Mouse (Mus musculus): ENCODE measurements around the gene Fstl4.

Fstl4 gene

DNA sequence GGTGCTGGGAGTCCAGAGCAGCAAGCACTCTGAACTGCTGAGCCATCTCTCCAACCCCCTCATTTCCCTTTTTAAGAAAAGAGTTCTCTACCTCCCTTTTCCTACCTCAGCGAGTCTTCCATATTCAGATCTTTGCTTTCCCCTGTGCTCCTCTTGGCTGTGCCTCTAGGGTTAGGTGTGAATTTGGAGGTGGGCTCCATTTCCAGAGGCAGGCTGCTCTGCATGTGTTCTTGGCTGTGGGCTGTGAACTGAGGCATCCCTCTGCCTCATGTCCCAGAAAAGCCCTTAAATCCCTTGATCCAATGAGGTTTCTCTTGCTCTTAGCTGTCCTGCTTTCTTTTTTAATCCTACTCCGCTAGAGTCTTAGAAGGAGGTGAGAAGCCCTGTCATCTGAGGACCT lies 151.2 kb downstream of the Fstl4 start:
- DNase-seq = no peak

DNA sequence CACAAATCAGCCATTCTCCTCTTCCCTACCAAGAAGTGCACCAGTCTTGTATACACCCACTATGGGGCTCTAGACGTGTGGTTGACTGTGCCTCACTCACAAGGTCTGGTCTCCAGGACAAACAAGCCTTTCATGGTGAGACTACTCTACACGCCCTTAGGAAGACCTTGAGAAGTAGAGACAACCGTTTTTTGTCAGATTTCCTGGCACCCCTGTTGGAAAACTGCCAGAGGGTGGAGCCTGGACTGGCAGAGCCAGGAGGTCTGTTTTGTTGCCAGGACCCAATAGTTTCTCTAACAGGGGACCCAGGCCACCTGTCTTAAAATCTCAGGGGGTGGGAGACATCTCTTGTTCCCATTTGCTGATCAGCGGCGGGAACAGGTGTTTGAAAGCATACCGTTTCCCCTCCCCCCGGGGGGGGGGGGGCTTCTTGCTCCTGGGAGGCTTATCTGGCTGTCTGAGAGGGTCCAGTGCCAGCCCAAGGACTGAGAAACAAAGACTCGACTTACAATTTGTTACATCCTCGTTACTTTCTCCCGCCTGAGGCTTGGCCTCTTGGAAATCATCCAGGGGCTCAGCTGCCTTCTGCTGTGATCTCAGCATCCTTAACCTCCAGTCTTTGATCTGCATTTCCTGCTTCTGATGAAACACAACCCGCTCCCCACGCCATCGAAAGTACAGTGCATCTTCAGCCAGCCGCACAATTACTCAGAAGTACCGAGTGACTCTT lies 155.0 kb downstream of the Fstl4 start:
- DNase-seq = no peak

DNA sequence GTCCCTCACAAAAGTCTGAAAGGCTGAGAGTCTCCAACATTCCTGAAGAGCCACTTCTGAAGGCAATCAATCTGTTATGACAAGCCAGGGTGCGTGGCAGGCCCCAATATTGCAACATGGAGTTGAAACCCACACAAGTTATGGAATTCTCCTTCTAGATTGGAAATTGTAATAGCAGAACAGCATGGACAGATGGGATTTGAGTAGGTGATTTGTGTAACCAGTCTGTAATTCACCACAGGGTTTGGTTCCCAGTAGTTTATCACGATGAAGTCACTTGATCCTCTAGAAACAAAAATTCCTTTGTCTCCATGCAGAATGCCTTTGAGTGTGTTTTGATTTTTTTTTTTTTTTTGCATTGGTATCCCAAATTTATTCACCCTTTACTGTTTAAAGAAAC lies 159.8 kb downstream of the Fstl4 start:
- DNase-seq = no peak

GRCm38 (mm10) chr11:52928321-52928720 lies 163.9 kb downstream of the Fstl4 start:
- no peak for DNase-seq

DNA sequence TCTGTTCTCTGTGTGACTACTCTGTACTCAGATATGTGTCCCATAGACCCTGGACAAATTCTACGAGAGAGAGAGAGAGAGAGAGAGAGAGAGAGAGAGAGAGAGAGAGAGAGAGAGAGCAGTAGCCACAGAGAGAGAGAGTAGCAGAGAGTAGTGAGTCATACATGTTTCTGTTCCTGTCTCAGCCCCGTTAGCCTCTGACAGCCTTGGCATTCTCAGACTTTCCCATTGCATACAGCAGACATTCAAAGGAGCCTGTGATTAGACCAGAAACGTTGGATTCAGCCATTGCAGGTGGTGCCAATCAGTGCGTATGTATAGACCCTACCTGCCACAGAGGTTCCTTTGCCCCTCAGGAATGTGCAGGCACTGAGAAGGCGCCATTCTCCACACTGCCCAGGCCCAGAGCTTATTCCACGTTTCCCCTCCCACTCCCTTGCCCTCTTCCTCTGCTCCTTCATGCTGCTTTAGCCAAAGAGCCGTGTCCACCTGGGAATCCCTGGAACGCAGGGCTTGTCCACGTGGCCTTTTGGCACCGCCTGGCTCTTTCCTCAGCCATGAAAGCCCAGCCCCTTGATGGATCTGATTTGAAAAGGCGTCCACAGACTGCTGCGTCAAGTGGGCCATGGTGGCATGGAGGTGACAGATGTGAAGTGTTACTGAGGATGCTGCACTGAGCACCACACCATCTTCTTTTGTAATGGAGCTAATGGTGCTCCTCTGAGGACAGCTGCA lies 175.1 kb downstream of the Fstl4 start:
- no peak for DNase-seq

- no peak for DNase-seq
Measured at GRCm38 (mm10) chr11:52942967-52943366, 178.5 kb downstream of the Fstl4 start.

DNA sequence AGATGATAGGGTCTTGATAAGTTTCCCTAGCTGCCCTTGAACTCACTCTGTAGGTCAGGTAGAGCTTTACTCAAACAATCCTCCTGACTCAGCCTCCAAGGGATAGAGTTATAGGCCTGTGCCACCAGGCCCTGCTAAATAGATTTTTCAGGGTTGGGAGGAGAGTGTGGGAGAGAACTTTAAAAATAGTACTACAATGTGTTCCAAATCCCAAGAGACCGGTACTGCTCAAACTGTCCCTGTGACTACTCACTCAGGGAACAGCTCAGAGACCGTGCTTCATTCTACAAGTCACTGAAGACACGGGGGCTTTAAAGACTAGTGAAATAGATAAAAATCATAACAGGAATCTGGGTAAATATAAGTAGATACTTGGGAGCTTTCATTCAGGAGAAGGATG lies 190.6 kb downstream of the Fstl4 start:
- no peak for DNase-seq

DNA sequence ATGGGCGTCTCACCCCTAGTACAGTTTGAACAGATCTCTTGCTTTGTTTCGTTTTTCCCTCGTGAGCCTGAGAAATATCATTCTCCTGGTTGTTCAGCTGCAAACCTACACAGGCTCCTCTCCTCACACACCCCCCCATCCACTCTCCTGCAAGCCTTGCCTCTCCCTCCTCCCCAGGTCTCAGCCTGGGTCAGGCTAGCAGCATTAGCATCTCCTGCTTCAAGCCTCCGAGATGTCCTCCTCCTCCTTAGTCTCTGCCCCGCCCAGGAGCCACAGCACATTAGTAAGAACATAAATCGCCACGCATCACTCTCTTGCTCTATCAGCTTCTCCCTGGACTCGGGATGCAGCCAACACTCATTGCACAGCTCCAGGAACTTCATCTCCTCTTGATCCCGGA lies 204.4 kb downstream of the Fstl4 start:
- no peak for DNase-seq

- no peak for DNase-seq
Measured at GRCm38 (mm10) chr11:52970396-52970795, 206.0 kb downstream of the Fstl4 start.

DNA sequence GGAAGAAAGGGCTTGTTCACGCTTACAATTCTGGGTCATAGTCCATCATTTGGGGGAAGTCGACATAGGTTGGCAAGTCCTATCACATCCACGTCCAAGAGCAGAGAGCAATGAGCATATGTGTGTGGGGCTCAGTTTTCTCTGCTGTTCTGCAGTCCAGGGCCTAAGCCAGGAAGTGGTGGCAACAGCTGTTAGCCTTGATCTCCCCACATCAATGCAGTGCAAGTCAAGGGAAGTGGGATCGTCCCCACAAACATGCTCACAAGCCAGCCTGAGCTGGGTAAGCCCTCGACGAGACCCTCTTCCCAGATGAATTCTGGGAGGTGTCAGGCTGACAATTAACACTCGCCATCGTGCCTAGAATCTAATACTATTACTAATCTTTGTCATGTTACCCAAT lies 222.6 kb downstream of the Fstl4 start:
- no peak for DNase-seq

GRCm38 (mm10) chr11:52994688-52995087 lies 230.3 kb downstream of the Fstl4 start:
- no peak for DNase-seq

- DNase-seq = peak in 1 of 2 experiments; percentile 10
Measured at GRCm38 (mm10) chr11:52996434-52997093, 232.1 kb downstream of the Fstl4 start.

- DNase-seq = peak; percentile 18 to 32
Measured at GRCm38 (mm10) chr11:52997421-52997820, 233.0 kb downstream of the Fstl4 start.

DNA sequence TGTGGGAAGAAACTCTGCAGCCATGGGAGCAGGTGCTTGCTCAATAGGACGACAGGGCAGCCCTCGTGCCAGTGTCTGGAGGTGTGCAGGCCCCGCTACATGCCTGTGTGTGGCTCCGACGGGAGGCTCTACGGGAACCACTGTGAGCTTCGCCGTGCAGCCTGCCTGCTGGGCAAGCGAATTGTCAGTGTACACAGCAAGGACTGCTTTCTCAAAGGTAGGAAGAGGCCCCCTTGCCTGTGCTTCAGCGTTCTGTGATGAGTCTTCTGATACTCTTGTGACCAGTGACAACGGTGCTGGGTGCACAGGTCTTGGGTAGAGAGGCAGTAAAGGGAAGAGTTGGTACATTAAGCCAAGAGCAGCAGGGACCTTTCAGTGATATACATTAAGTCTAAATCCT lies 235.8 kb downstream of the Fstl4 start:
- DNase-seq = no peak

- no peak for DNase-seq
Measured at GRCm38 (mm10) chr11:53003361-53003760, 238.9 kb downstream of the Fstl4 start.

DNA sequence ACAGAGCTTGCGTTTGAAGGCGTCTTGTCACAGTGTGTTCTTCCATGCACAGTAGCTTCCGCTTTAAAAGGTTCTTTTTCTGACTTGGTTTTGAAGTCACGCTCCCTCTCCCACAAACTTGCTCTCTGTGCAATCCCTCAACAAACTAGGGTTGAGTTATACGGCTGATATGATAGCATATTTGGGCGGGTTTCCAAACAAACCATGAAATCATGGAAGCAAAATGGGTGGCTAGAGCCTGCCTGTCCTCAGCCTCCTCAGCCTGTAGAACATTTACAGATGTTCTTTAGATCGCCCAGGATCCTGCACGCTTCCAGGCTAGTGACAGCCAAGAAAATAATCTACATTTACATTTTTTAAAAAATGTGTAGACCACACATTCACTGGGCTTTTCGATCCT lies 239.4 kb downstream of the Fstl4 start:
- no peak for DNase-seq

GRCm38 (mm10) chr11:53009597-53009996 lies 245.2 kb downstream of the Fstl4 start:
- DNase-seq = no peak

DNA sequence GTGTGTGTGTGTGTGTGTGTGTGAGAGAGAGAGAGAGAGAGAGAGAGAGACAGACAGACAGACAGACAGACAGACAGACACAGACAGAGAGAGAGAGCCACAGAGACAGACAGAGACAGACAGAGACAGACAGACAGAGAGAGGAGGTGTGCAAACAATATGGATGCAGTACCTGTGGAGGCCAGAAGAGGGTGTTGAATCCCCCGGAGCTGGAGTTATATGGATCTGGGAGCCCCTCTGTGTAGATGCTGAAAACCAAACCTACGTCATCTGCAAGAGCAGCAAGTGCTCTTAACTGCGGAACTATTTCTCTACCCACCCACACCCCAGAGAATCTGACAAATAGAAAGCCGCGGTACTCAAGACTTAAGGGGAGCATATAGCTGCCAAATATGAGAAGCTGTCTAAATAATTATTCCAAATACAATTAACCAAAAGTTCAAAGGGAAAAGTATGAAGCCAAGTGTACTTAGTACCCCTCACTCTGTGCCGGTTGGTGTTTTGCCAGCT lies 247.6 kb downstream of the Fstl4 start:
- DNase-seq = no peak

DNA sequence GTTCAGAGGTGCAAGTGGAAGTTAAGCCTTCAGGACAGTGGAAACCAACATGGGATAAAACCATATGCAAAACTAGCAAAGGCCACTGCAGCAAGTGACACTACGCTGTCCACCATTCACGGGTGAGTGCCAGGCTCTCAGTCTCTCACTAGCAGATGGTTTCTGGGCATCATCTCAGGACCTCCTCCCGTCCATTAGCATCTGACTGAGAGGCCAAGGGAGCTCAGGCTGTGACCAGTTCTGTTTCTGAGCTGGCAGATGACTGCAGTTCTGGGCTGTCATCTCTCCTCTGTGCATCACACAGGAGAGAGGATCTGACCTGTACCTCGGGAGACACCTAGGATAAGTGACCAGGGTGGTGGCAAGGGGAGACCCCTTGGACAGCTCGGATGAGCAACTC lies 249.5 kb downstream of the Fstl4 start:
- DNase-seq = no peak

DNA sequence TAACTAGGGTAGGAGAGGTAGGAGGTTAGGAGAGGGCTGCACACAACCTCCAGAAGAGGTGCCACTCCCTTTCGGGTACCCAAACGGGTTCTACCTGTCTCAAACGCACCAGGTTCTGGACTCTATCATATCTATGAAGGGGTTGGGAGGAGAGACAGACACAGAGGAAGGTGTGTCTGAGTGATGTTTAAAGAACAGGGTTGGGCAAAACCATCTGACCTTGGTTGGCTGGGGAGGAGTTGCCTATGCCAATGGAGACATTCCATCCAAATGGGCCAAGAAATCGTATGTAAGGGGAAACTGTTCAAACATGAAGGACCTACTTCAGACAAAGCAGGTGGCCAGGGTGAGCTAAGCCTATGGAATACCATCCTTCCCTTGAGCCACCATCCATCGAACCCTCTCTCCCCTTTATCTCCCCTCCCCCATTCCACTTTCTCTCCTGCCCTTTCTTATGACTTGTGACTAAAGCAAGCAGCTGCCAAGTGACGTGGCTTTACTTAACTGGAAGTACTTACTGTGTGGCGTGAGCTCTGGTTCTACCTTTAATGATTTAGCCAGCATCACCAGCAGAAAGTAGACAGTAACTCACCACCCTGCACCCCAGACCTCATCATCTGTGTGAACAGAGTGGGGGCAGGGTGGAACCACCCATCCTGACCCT lies 252.1 kb downstream of the Fstl4 start:
- DNase-seq = peak in 1 of 2 experiments; percentile 12

GRCm38 (mm10) chr11:53019509-53019908 lies 255.1 kb downstream of the Fstl4 start:
- DNase-seq = no peak

DNA sequence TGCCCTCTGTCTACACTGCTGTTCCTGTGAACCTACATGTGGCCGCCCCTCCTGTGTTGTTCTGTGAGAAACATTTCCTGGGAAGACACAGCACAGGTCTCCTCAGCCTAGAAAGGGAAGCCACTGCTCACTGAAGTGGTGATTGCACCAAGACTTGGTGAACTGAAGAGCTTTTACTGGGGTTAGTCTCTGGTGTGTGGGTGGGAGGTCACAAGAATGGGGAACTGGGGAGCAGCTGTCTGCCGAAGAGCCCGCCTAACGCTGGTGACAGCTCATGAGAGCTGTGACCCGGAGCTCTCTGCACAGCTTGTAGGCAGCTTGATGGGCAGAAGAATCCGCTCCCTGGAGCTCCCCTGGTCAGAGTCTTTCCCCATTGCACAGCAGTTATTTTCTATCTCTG lies 260.0 kb downstream of the Fstl4 start:
- no peak for DNase-seq

DNA sequence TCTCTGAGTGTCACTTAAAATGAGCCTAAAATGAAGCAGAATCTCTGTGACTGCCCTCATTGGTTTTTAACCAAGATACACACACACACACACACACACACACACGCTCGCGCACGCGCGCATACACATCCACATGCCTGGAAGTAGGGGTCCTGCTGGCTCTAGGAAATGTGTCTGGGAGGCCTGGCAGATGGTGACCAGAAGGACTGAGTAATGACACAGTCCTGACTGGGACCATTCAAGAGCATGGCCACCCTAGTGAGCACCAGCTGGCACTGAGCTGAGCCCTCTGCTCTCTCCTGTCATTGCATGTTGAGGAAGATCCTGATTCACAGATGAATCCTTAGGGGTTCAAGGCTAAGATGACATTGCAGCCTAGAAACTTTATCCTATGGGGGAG lies 261.3 kb downstream of the Fstl4 start:
- no peak for DNase-seq

Data from lung, adult 18-20 months (tissue).